Mouse (Mus musculus) layer of hippocampus, adult 18-20 months (tissue): Measurements from ENCODE around the gene Rasgrp2. TPM values are rescaled to one million over a fixed set of nuclear protein-coding genes. Genes with fewer than 3 reads are reported as not detected.

Experiments used
- DNase-seq, 2 experiments: peaks; one replicate each; pipeline ENCODE4 v3.0.0; 2022; ENCODE audit warnings: low spot score in 2 of 2
- total RNA-seq, 2 experiments: library from RNA; stranded (reverse); gene quantifications; 2 replicates each; pipeline ENCODE4 v1.2.3; 2021

Rasgrp2 gene
- total RNA-seq, 2 experiments from 2014 or later, result 29.4 to 32.4 TPM

DNA sequence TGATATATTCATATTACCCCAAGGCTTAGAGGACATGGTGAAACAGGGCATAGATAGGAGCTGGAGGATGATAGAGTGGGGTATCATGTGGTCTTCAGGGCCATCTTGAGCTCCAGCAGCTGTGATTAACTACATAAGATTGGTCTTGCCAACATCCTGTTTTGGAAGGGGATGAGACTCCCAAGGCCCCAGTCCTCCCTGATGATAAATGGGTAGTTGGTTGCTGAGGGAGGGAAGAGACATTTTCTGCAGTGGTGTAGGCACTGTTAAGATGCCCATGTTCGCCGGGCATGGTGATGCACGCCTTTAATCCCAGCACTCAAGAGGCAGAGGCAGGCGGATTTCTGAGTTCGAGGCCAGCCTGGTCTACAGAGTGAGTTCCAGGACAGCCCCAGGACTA, 17.9 kb upstream of the Rasgrp2 start:
- no peak for DNase-seq

DNA sequence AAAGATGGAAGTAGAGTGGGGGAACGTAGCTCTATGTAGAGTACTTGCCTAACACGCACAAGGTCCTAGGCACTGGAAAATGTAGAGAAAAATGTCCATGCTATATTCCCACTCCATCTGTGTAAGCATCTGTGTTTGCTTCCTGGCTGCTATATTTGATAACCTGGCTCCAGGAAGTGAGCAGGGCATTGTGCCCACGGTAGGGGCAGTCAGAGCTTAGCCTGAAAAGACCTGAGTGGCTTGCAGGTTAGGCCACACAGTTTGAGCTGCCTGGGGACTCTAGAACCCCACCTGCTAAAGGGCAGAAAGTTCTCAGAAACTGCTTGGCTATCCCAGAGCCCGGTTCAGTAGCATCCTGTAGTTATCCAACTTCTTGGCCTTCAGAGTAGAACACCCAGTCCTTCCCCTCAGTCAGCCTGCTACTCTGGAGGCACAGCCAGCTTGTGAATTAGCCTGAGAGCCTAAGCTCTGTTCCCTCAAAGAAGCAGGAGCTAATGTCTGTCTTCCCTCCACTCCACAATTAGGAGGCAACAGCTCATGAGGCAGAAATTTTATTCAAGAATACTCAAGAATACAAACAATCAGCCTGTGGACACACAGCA, 16.7 kb upstream of the Rasgrp2 start:
- no peak for DNase-seq

DNA sequence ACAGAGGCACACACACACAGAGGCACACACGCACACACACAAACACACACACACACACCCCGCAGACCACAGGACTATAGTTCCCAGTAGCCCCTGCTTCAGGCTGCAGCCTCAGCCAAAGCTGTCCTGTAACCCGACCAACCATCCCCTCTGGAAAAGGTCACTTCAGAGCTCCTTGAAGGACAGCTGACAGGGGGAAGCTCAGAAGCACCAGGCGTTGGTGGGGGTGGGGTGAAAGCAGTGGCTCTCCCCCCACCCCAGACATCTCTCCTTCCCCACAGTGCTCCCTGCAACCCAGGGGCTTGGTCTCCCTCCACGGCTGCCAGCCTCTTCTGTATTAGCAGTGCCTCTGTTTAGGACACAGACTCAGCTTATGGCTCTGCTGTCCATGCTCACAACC, 15.7 kb upstream of the Rasgrp2 start:
- DNase-seq, result no peak

DNA sequence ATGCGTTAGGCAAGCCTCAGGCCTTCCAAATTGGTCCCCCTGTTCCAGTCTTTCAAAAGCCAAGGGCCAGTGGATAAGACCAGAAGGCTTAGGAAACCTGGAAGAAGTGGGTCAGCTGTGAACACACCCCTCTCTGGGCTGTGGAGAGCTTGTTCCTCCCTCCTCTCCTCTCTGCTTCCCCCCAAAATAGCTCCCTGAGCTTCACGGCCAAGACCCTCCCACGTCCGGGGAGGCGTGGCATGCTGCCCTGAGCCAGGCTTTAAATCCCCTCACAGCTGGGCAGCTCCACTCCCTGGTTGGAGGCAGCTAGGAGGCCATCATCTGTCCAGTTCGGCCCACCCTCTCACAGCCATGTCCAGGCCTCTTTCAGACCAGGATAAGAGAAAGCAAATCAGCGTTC, 15.0 kb upstream of the Rasgrp2 start, which contains the start of gene Pygm:
Gene Pygm, plus strand, starts transcription at position 272 of the 400 bp plus-strand sequence.
- no peak for DNase-seq

DNA sequence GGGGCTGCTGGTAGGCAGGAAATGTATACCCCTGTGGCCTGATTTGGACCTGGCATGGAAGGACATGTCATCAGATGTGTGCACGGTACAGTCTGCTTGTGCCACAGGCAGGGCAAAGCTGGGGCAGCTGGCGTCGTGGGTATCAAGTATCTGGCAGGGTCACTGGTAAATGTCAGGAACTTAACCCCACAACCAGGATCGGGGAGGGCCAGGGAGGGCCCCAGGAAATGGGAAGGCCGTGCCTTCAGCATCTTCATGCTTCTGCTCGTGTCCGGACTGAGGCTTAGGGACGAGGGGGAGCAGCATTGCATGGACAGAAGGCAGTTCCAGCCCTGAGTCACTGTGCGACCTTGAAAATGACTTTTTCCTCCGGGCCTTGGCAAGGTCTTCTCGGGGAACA, 14.2 kb upstream of the Rasgrp2 start:
- DNase-seq, result no peak

DNA sequence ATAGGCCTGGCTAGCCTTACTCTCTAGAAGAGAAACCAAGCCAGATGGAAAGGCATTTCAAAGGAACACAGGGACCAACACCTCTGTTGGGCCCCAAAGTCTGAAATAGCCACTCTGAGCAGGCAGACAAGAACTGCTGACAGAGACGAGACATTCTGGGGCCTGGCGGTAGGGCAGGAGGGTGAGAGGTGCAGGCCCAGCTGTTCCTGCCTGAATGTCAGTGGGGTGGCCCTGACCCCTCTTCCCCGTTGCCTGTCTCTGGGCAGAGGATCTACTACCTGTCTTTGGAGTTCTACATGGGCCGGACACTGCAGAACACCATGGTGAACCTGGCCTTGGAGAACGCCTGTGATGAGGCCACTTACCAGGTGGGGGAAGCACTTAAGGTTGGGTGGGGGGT, 13.7 kb upstream of the Rasgrp2 start:
- no peak for DNase-seq

DNA sequence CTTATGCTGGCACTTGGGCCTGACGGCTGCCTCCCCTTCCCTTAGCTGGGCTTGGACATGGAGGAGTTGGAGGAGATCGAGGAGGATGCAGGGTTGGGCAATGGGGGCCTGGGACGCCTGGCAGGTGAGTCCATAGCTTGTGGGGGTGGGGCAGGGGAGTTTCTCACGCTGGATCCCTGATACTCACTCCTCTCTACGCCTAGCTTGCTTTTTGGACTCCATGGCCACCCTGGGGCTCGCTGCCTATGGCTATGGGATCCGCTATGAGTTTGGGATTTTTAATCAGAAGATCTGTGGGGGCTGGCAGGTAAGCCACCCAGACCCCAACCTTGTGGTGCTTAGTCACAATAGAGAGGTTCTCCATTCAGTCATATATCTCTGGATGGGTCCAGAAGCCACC, 13.3 kb upstream of the Rasgrp2 start:
- no peak for DNase-seq

DNA sequence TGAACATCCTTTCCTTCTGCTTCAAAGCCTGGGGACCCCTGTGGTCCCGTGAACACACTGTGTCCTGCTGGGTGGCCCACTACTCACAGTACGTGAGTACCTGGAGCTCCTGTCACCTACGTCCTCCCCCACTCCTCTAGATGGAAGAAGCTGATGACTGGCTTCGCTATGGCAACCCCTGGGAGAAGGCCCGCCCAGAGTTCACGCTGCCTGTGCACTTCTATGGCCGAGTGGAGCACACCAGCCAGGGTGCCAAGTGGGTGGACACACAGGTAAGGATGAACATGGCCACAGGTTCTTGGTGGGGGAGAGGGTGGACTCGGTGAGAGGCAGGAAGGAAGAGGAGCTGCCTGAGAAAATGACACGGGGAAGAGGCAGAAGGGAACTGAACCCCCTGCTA, 12.9 kb upstream of the Rasgrp2 start:
- no peak for DNase-seq

DNA sequence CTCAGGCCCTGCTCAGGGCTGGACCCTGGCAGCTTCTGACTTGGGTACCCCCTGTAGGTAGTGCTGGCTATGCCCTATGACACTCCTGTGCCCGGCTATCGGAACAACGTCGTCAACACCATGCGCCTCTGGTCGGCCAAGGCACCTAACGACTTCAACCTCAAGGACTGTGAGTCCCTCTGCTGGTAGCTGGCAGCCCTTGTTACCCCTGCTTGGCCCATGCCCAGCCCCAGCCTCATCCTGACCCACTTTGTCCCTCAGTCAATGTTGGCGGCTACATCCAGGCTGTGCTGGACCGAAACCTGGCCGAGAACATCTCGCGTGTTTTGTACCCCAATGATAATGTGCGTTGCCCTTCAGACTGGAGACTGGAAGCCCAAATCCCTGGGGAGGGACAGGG, 11.1 kb upstream of the Rasgrp2 start:
- no peak for DNase-seq

DNA sequence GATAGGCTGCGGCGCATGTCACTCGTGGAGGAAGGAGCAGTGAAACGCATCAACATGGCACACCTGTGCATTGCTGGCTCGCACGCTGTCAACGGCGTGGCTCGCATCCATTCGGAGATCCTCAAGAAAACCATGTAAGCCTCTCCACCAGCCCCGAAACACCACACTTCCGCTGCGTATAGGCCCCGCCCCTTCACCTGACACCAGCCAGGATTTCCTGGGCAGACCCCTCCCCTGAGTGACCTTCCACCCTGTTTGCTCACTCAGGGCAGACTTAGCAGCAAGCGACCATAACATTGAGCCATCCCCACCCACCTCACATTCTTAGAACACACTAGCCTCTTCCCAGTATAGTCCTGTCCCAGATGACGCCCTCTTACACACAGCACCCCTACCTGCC, 9.3 kb upstream of the Rasgrp2 start:
- DNase-seq, result no peak

DNA sequence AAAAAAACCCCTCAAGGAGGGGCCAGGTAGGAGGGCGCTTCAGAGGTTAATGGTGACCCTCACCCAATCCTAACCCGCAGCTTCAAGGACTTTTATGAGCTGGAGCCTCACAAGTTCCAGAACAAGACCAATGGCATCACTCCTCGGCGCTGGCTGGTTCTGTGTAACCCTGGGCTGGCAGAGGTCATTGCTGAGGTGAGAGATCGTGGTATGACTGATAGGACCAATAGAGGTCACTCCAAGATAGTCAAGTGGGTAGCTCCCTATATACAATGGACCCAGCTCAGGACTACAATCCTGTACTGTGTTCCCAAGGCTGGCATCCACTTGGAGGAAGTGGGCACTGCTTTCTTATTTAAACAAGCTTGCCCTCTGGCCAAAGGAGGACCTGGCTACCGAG, 8.9 kb upstream of the Rasgrp2 start:
- DNase-seq, result no peak

DNA sequence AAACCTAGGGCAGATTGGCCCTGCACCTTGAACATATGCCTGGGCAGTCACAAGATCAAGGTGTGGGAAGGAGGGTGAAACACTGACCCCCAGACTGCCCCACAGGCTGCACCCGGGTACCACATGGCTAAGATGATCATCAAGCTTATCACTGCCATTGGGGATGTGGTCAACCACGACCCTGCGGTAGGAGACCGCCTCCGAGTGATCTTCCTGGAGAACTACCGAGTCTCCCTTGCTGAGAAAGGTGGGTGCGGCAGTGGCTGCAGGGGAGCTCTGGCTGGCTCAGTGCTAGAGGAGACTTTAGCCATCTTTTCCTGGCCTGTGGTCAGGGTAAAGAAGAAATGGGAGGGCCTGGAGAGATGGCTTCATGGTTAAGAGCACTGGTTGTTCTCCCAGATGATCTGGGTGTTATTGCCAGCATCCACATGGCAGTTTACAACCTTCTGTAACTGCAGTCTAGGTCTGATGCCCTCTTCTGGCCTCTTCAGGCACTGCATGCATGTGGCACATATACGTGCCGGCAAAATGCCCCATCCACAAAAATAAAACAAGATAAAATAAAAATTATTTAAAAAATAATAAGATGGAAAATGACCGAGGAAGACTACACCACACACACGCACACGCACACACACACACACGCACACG, 6.3 kb upstream of the Rasgrp2 start:
- no peak for DNase-seq

DNA sequence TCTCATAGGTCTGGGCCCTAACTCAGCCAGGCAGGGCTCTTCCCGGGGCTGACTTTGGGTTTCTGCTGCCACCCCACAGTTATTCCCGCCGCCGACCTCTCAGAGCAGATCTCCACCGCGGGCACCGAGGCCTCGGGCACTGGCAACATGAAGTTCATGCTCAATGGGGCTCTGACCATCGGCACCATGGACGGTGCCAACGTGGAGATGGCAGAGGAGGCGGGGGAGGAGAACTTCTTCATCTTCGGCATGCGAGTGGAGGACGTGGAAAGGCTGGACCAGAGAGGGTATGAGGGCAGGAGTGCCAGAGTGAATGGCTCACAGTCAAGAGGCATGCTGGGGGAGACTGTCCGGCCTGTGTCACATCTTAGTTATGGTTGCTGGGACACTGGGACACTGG, 5.5 kb upstream of the Rasgrp2 start:
- no peak for DNase-seq

DNA sequence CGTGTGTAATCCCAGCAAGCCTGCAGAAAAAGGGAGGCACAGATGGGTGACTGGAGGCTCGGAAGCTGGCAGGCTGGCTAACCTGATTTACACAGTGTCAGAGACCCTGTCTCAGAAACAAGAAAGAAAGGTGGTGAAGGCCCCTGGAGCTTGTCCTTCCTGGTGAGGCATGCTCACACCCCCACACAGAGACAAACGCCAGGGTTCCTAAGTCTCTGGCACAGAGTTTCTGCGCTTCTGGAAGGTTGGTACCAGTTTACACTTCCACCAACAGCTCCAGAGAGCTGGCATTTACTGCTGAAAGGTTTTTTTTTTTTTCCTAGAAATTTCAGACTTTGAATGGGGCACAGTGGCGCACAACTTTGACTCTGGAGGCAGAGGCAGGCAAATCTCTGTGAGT, 2.9 kb upstream of the Rasgrp2 start:
- no peak for DNase-seq

DNA sequence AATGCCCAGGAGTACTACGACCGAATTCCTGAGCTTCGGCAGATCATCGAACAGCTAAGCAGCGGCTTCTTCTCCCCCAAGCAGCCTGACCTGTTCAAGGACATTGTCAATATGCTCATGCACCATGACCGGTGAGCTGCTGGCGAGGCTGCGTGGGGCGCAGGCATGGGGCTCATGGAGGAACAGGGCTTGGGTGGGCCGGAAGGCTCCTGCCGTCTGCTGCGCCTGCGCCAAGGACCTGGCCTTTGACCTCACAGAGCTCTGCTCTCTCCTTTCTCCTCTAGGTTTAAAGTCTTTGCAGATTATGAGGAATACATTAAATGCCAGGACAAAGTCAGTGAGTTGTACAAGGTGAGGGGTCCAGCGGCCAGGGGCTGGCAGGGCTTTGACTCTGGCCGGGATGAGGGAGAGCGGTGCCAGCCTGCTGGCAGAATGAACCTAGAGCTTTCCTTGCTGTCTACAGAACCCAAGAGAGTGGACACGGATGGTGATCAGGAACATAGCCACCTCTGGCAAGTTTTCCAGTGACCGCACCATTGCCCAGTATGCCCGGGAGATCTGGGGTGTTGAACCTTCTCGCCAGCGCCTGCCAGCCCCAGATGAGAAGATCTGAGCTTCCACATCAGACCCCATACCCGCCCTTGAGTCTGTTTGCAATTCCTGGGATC, 1.4 kb upstream of the Rasgrp2 start:
- DNase-seq, result no peak

DNA sequence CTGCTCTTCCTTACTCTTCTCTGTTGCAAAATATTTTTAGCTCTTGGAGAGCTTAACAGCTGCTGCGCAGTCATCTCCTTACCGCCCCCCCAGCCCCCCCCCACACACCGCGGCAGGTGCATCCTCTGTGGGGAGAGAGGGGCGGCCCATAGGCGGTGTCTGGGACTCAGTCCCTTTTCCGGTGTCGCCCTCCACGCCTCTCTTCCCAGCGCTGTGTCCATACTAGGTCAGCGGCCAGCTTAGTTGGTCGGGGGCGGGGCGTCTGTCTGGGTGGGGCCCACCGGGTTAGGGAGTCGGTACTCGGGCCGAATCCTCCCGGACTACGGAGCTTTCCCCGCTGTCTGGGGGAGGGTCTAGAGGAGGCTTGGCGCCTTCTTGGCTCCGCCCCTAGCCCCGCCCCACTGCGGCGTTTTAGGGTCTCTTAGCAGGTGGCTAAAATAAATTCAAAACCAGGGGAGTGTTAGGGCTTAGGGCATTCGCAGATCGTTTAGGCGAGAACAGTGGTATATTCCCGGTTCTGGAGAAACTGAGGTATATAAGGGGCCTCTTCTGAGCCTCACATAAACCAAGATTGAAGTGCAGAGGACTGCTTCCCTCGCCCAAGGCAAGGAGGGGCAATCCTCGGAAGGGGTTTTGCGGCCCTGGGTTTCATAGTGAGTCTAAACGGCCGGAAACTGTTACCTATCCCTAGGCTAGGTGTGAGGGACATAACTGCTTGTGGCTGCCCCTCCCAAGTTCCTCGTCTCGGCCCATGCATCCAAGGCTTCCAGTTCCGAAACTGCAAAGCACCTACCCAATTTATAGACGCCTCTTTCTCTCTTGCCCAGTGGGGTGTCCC, 474 bp upstream of the Rasgrp2 start:
- no peak for DNase-seq

DNA sequence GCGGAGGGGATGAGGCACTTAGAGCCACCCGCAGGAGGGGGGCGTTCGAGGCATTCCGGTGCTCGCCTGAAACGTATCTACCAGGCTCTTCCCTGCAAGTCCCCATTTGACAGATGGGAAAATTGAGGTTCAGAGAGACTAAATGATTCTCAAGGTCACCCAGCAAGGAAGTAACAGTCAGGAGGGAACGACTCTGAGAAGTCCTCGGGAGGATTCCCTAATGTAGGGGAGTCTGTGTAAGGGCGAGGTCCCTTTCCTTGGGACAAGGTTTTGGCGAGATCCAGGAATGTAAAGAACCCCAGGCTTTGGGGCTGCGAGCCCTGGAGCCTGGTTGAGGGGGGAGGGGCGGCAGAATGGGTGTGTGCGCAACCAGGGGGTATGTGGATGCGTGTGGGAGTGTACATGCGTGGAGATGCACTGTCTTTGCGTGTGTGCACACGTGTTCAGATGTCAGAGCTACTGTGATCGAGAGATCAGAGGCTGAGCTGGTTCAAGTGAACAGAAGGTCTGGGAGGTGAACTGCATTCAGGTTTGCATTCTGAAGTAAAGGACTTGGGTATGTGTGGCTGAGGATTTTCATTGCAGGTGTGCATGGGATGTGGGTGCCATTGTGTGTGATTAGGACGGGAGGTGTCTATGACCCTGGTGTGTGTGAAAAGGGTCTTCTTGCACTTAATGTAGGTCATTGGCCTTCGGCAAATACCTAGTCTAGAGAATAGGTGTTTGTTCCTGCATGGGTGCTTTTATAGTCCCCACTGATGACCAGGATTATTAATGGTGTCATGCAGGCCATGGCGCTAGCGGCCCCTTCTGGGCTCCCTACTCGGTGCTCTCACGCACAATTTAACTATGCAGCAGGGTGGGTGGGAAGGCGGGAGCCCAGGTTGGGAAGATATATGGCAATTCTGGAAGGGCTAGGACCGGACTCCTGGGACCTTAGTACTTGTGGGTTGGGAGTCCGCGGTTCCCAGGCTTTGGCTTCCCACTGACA, 1.3 kb downstream of the Rasgrp2 start:
- DNase-seq, result no peak

DNA sequence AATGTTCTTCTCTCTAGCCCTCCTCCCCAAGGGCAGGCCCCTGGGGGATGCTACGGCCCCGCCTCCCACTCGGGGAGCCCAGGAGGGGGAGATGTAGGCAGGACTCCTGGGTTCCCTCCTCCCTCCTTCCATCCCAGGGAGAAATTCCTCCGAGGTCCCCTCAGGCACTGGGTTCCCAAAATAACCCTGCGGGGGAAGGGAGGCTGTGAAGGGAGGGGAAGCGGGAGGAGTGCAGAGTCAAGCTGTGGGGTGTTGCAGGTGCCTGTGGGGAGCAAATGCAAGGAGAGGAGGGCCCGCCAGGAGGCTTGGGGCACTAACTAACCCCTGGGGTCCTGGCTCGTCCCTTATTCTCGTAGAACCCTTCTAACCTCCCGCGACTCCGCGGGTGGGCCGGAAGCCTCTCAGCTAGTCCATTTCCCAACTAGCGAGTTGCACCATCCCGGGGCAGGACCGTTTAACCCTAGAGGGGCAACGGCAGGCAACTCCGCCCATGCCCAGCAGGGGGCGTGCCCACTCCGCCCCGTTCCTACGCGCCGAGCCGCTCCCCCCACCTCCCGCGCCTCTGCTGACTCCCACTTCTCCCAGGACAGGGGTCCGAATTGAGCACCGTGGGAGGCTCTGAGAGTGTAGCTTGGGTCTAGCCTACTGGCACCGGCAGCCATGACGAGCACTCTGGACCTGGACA, 2.1 kb downstream of the Rasgrp2 start:
- peak in 1 of 2 experiments; percentile 51 for DNase-seq

DNA sequence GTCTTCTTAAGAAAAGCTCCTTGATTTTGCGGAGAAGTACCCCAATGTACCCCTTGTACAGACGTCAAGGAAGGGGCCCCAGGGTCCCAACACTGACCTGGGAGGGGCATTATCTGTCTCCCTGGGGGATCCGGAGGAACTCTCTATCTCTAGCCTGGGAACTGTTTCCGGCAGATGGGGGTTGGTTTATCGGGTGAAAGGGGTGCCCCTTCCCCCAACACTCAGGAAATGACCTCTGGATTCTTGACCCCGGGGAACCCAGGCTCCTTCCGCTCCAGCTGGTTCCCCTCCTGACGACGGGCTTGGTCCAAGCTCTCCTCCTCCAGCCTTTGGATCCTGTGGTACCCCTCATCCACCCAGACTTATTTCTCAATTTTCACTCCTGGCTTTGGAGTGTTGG, 2.8 kb downstream of the Rasgrp2 start:
- no peak for DNase-seq

DNA sequence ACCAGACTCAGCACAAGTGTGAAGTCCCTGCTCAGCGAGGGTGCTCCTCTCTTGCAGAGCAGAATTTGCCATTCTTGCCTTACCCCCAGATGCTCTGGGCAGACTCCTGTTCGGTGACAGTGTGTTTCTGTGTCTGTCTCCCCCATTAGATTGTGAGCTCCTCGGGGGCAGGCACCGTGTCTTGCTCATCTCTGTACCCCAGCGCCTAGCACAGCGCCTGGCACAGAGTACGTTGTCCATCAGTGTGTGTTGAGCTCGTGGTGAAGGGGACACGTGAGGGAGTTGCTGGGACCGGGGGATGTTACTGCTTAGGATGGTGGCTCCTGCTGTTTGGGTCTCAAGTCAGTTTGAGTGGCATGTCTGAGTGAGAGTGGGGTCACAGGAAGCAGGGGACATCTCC, 4.7 kb downstream of the Rasgrp2 start:
- DNase-seq, result no peak
